ENCODE assay signal across 21 mouse cellular contexts in the genomic region with DNA sequence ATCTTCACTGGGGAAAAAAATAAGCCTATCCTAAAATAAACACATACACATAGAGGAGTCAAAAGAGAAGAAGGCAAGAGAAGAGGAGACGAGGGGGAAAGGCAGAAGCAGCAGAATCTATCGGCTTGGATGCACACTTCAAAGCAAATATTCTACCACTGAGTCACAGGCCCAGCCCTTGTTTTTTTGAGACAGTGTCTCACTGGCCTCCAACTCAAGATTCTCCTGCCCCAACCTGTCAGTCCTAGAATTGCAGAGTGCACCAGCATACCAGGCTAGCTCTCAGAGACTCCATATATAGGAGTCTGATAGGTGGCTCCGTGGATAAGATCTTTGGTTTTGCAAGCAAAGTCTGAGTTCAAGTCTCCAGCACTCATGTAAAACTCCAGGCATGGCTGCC.
"Had no signal": no experiment of that assay in that cellular context is flagged by ENCODE, and none has a peak within 500 bp of the region (broad histone marks: within the 10 kb centered on the region; RNA-seq: fewer than 3 reads in every experiment).

No protein-coding gene starts in this region.

- ATAC-seq: liver, embryonic 12.5 days; lung, postnatal 0 days; midbrain, embryonic 16.5 days had no signal

- H3K9ac ChIP-seq: liver, embryonic 12.5 days; liver, embryonic 14.5 days; lung, embryonic 15.5 days; midbrain, embryonic 12.5 days; neural tube, embryonic 13.5 days; neural tube, embryonic 15.5 days; stomach, embryonic 15.5 days had no signal

- H3K4me1 ChIP-seq: lung, embryonic 15.5 days had no signal

- H3K27ac ChIP-seq: liver, embryonic 12.5 days; liver, embryonic 14.5 days; lung, embryonic 15.5 days; midbrain, embryonic 12.5 days; neural tube, embryonic 13.5 days; neural tube, embryonic 15.5 days; stomach, embryonic 15.5 days; stomach, postnatal 0 days had no signal

- DNase-seq: lung, adult 2 months; lung, postnatal 14 days; lung, postnatal 4 days; retina, postnatal 1 day; right cerebral cortex, adult 18-20 months; right cerebral cortex, postnatal 25 days; right cerebral cortex, postnatal 4 days; thymus, adult 2 months; thymus, postnatal 25 days; thymus, postnatal 4 days had no signal

- H3K4me2 ChIP-seq: liver, embryonic 12.5 days; lung, embryonic 15.5 days; midbrain, embryonic 12.5 days; neural tube, embryonic 13.5 days; neural tube, embryonic 15.5 days; stomach, embryonic 15.5 days had no signal

- H3K9me3 ChIP-seq: liver, embryonic 12.5 days; lung, embryonic 15.5 days; midbrain, embryonic 12.5 days; neural tube, embryonic 13.5 days; neural tube, embryonic 15.5 days; stomach, embryonic 15.5 days had no signal

- H3K27me3 ChIP-seq: lung, embryonic 15.5 days; midbrain, embryonic 12.5 days; neural tube, embryonic 13.5 days; neural tube, embryonic 15.5 days; stomach, embryonic 15.5 days had no signal

- H3K36me3 ChIP-seq: liver, embryonic 12.5 days; lung, embryonic 15.5 days; midbrain, embryonic 12.5 days; neural tube, embryonic 13.5 days; neural tube, embryonic 15.5 days; stomach, embryonic 15.5 days had no signal

- H3K4me3 ChIP-seq: liver, embryonic 12.5 days; lung, embryonic 15.5 days; midbrain, embryonic 12.5 days; myocyte; neural tube, embryonic 13.5 days; neural tube, embryonic 15.5 days; stomach, embryonic 15.5 days had no signal
